In the genomic region with DNA sequence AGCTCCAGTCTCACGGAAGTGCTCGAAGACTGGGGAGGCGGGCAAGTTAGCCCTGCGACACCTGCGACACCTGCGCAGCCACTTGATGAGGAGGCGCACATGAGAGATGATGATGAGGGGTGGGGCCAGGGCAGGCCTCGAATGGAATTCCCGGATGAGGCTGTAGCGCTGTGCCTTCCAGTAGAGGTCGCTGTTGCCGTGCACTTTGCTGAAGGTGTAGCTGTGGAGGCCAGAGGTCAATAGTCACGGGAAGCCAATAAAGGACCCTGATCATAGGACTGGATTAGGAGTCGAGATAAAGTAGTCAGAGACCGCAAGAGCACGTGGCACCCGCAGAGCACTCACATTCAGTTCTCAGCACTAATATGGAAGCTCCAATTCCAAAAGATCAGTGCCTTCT, we compare ENCODE assay signal across 8 mouse cellular contexts. TPM values are rescaled to one million over a fixed set of nuclear protein-coding genes. Genes with fewer than 3 reads are reported as not detected.
A peak's percentile ranks its signal among the peaks of the same experiment; 100 is the strongest.
DNase-seq lines count a peak whose midpoint lies in the region; ATAC-seq and TF ChIP-seq lines count a peak whose summit lies in the region.

No protein-coding gene starts in this region.

- peak overlapping the region; percentile 26; the same call in 1 of the 2 replicates for H3K4me3 ChIP-seq in cortical plate, adult 2 months (ENCODE audit: insufficient read depth, low read length)
- peak overlapping the region; percentile 11; the same call in 1 of the 2 replicates for H3K4me3 ChIP-seq in kidney, embryonic 14.5 days (ENCODE audit: low read length)
- H3K4me3 ChIP-seq in limb, embryonic 13.5 days = no peak overlapping the region
- peak overlapping the region; percentile 23 for H3K4me3 ChIP-seq in midbrain, embryonic 13.5 days (replicated peaks)

- H3K27ac ChIP-seq in cortical plate, adult 2 months (ENCODE audit: insufficient read depth, low read length) = no peak overlapping the region
- H3K27ac ChIP-seq in kidney, embryonic 14.5 days (ENCODE audit: low read depth, low read length) = no peak overlapping the region
- no peak overlapping the region for H3K27ac ChIP-seq in limb, embryonic 13.5 days
- H3K27ac ChIP-seq in midbrain, embryonic 13.5 days = no peak overlapping the region

- DNase-seq in 416B (ENCODE audit: low read depth) = peak; percentile 62
- peak; percentile 18 for DNase-seq in adipocyte (ENCODE audit: low spot score)
- DNase-seq in gastrocnemius, postnatal 25 days = peak; percentile 41
- DNase-seq in spleen, postnatal 36 days (ENCODE audit: low spot score in 2 of 2) = peak; percentile 16 to 27

- H3K36me3 ChIP-seq in kidney, embryonic 14.5 days (ENCODE audit: control insufficient read depth, insufficient read depth, low read length) = peaks cover 7% of the 10 kb centered on the region; the same call in 1 of the 2 replicates
- peaks cover 44% of the 10 kb centered on the region for H3K36me3 ChIP-seq in limb, embryonic 13.5 days
- H3K36me3 ChIP-seq in midbrain, embryonic 13.5 days = 0 out of 2 replicates have a peak, but pooled peaks cover 6% of the 10 kb centered on the region

- ATAC-seq in kidney, embryonic 14.5 days (ENCODE audit: low FRiP score, low TSS enrichment) = peak; percentile 53
- ATAC-seq in limb, embryonic 13.5 days (ENCODE audit: low FRiP score, low read depth) = no peak
- peak; percentile 65 for ATAC-seq in midbrain, embryonic 13.5 days

- H3K27me3 ChIP-seq in kidney, embryonic 14.5 days (ENCODE audit: control insufficient read depth, insufficient read depth, low read length) = no peaks in the 10 kb centered on the region
- H3K27me3 ChIP-seq in limb, embryonic 13.5 days = peaks cover 5% of the 10 kb centered on the region; the same call in 1 of the 2 replicates
- H3K27me3 ChIP-seq in midbrain, embryonic 13.5 days = peaks cover 3% of the 10 kb centered on the region; the same call in 1 of the 2 replicates

- H3K9ac ChIP-seq in kidney, embryonic 14.5 days (ENCODE audit: low read depth, low read length) = no peak overlapping the region; the same call in 1 of the 2 replicates
- H3K9ac ChIP-seq in limb, embryonic 13.5 days = no peak overlapping the region
- H3K9ac ChIP-seq in midbrain, embryonic 13.5 days (replicated peaks) = peak overlapping the region; percentile 41; the same call in 1 of the 2 replicates

- no peak for TF ChIP-seq POLR2A in cortical plate, adult 2 months (IDR thresholded peaks at IDR 0.05; ENCODE audit: extremely low read depth, insufficient read depth, low read length)

- H3K4me1 ChIP-seq in cortical plate, adult 2 months (ENCODE audit: control insufficient read depth, insufficient read depth, low read length) = no peaks in the 10 kb centered on the region
- H3K4me1 ChIP-seq in kidney, embryonic 14.5 days (ENCODE audit: control insufficient read depth, insufficient read depth, low read length) = no peaks in the 10 kb centered on the region
- no peaks in the 10 kb centered on the region; the same call in 1 of the 2 replicates for H3K4me1 ChIP-seq in limb, embryonic 13.5 days
- H3K4me1 ChIP-seq in midbrain, embryonic 13.5 days (replicated peaks) = peaks cover 32% of the 10 kb centered on the region

- H3K4me2 ChIP-seq in kidney, embryonic 14.5 days (replicated peaks; ENCODE audit: low read depth, low read length) = peak overlapping the region; percentile 19; the same call in 1 of the 2 replicates
- H3K4me2 ChIP-seq in limb, embryonic 13.5 days (replicated peaks) = peak overlapping the region; percentile 47
- H3K4me2 ChIP-seq in midbrain, embryonic 13.5 days (replicated peaks) = peak overlapping the region; percentile 47

- H3K9me3 ChIP-seq in kidney, embryonic 14.5 days (ENCODE audit: control insufficient read depth, low read length) = no peaks in the 10 kb centered on the region
- no peaks in the 10 kb centered on the region for H3K9me3 ChIP-seq in limb, embryonic 13.5 days
- H3K9me3 ChIP-seq in midbrain, embryonic 13.5 days = no peaks in the 10 kb centered on the region

- WGBS in kidney, embryonic 14.5 days = 7% methylated on average over 17 of the region's 17 CpGs
- 6% methylated on average over 17 of the region's 17 CpGs for WGBS in limb, embryonic 13.5 days
- 3% methylated on average over 17 of the region's 17 CpGs for WGBS in midbrain, embryonic 13.5 days

- peak; percentile 75 for TF ChIP-seq CTCF in cortical plate, adult 2 months (IDR thresholded peaks at IDR 0.05; ENCODE audit: extremely low read depth, insufficient read depth, low read length)

RNA-seq across cellular contexts. Expression of a gene that starts 28.0 kb away (rescaled TPM):
- 0.08 and 0.30 TPM in 2 replicates for polyA plus RNA-seq in cortical plate, adult 2 months (2012; rRNA removed)
- not detected for total RNA-seq in gastrocnemius, postnatal 25 days (2021)
- polyA plus RNA-seq in kidney, embryonic 14.5 days (2014; fragmentation: Nextera tagmentation; extraction: Ambion mirVana) = not detected in 2 replicates
- polyA plus RNA-seq in limb, embryonic 13.5 days (2015; fragmentation: Nextera tagmentation; extraction: Ambion mirVana) = not detected in 2 replicates
- not detected in 2 replicates for polyA plus RNA-seq in midbrain, embryonic 13.5 days (2015; fragmentation: Nextera tagmentation; extraction: Ambion mirVana)

RNA-seq across cellular contexts. Expression of a gene that starts 28.3 kb away (rescaled TPM):
- 29.1 and 35.1 TPM in 2 replicates for polyA plus RNA-seq in cortical plate, adult 2 months (2012; rRNA removed)
- 10 to 100 TPM; 17.0 to 18.3 TPM for total RNA-seq in gastrocnemius, postnatal 25 days (2021)
- 10.1 and 11.3 TPM in 2 replicates for polyA plus RNA-seq in kidney, embryonic 14.5 days (2014; fragmentation: Nextera tagmentation; extraction: Ambion mirVana)
- polyA plus RNA-seq in limb, embryonic 13.5 days (2015; fragmentation: Nextera tagmentation; extraction: Ambion mirVana) = 15.8 and 19.6 TPM in 2 replicates
- polyA plus RNA-seq in midbrain, embryonic 13.5 days (2015; fragmentation: Nextera tagmentation; extraction: Ambion mirVana) = 7.3 and 10.8 TPM in 2 replicates

RNA-seq across cellular contexts. Expression of a gene that starts 29.8 kb away (rescaled TPM):
- polyA plus RNA-seq in cortical plate, adult 2 months (2012; rRNA removed) = 0.35 and 0.55 TPM in 2 replicates
- total RNA-seq in gastrocnemius, postnatal 25 days (2021) = 100 to 1,000 TPM; 812 to 910 TPM
- polyA plus RNA-seq in kidney, embryonic 14.5 days (2014; fragmentation: Nextera tagmentation; extraction: Ambion mirVana) = 1.5 and 2.7 TPM in 2 replicates
- polyA plus RNA-seq in limb, embryonic 13.5 days (2015; fragmentation: Nextera tagmentation; extraction: Ambion mirVana) = 3.9 and 4.3 TPM in 2 replicates
- polyA plus RNA-seq in midbrain, embryonic 13.5 days (2015; fragmentation: Nextera tagmentation; extraction: Ambion mirVana) = 0.10 and 0.26 TPM in 2 replicates
